Mouse (Mus musculus) heart, embryonic 12.5 days (tissue): Measurements from ENCODE around the gene Upk1a. TPM values are rescaled to one million over a fixed set of nuclear protein-coding genes. Genes with fewer than 3 reads are reported as not detected.

ENCODE experiments used
- ATAC-seq: fragments of 200-750 bp; cut with Nextera tagmentation; 2 replicates; pipeline ENCODE4 v1.8.0; 2017; ENCODE audit warnings: moderate TSS enrichment, moderate library complexity; ENCODE audit not compliant: insufficient number of reproducible peaks, low FRiP score
- H3K27ac ChIP-seq: fragments of 300-500 bp; sonication (generic); 2 replicates; pipeline ENCODE4 v1.5.1; 2016; ENCODE audit warnings: mild to moderate bottlenecking, moderate library complexity; ENCODE audit not compliant: poor library complexity, severe bottlenecking
- H3K27me3 ChIP-seq: fragments of 300-500 bp; sonication (generic); replicated peaks from 2 replicates; pipeline ENCODE4 v1.6.1; 2016; ENCODE audit warnings: mild to moderate bottlenecking, moderate library complexity
- H3K36me3 ChIP-seq: fragments of 300-500 bp; sonication (generic); 2 replicates; pipeline ENCODE4 v1.6.1; 2016; ENCODE audit warnings: mild to moderate bottlenecking, moderate library complexity
- H3K4me1 ChIP-seq: fragments of 300-500 bp; sonication (generic); replicated peaks from 2 replicates; pipeline ENCODE4 v1.6.1; 2016; ENCODE audit warnings: mild to moderate bottlenecking
- H3K4me2 ChIP-seq: fragments of 300-500 bp; sonication (generic); 2 replicates; pipeline ENCODE4 v1.6.1; 2016; ENCODE audit warnings: mild to moderate bottlenecking, moderate library complexity
- H3K4me3 ChIP-seq: fragments of 300-500 bp; sonication (generic); 2 replicates; pipeline ENCODE4 v1.5.1; 2016; ENCODE audit warnings: mild to moderate bottlenecking
- H3K9ac ChIP-seq: fragments of 300-500 bp; sonication (generic); 2 replicates; pipeline ENCODE4 v1.6.1; 2016; ENCODE audit warnings: mild to moderate bottlenecking, moderate library complexity
- H3K9me3 ChIP-seq: fragments of 300-500 bp; sonication (generic); replicated peaks from 2 replicates; pipeline ENCODE4 v1.6.1; 2016; ENCODE audit warnings: mild to moderate bottlenecking, moderate library complexity
- WGBS: fragments of 180-500 bp; shearing (Covaris S2); methylation state at CpG from one replicate; pipeline ENCODE4 v1.1.7; 2016; 5-methylcytosine and 5-hydroxymethylcytosine counted together
- polyA plus RNA-seq: library from polyadenylated mRNA; unstranded; fragments of >200 nt; fragmentation: Nextera tagmentation; extraction: Ambion mirVana; gene quantifications from 2 replicates; pipeline ENCODE4 v1.2.1, GENCODE M21; 2016

Gene Upk1a
- polyA plus RNA-seq: 0.44 and 2.5 TPM in 2 replicates

DNA sequence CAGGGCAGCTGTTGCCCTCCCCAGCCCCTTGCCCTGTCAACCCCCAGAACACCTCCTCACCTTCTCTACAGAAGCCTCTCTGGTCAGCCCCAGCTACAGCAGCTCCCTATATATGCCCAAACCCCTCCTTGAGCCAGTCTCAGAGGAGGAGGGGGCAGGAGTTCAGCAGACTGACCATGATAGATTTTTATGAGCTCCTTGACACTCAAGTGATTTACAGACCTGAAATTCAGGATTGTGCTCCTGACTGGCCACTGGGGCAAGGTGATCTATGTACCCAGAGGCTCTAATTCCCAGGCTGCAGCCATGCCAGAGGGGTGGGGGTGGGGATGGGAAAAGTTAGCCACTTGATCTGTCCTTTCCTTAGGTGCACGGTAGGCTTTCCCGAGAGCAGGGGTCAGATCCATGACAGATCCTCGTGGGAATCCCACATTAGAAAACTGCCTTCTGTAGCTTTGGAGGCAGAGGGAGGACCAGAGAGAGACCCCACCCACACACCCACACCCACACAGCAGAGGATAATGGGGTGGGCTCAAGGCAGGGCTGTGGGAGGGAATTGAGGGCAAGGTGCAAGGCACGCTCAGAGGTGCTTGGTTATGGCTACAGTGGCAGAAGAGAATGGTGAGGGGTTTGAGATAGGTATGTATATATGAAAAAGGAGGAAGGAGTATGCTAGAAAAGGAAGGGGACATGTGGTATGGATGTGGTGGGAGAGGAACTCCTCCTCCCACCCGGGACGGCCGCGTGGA, at the start of gene Upk1a:
Gene Upk1a (minus strand): TSS at position 194 of the 749 bp plus-strand sequence.
- ATAC-seq: no peak
- H3K27me3 ChIP-seq: no peaks in the 10 kb centered on the region
- WGBS: 71% methylated on average over 8 of the region's 8 CpGs
- no peak within 1 kb of the TSS for H3K4me2 ChIP-seq
- no peaks in the 10 kb centered on the region for H3K9me3 ChIP-seq
- no peak within 1 kb of the TSS for H3K27ac ChIP-seq
- H3K4me3 ChIP-seq: no peak within 1 kb of the TSS
- H3K36me3 ChIP-seq: peaks cover 21% of the 10 kb centered on the region
- H3K9ac ChIP-seq: no peak within 1 kb of the TSS
- peaks cover 9% of the 10 kb centered on the region for H3K4me1 ChIP-seq

DNA sequence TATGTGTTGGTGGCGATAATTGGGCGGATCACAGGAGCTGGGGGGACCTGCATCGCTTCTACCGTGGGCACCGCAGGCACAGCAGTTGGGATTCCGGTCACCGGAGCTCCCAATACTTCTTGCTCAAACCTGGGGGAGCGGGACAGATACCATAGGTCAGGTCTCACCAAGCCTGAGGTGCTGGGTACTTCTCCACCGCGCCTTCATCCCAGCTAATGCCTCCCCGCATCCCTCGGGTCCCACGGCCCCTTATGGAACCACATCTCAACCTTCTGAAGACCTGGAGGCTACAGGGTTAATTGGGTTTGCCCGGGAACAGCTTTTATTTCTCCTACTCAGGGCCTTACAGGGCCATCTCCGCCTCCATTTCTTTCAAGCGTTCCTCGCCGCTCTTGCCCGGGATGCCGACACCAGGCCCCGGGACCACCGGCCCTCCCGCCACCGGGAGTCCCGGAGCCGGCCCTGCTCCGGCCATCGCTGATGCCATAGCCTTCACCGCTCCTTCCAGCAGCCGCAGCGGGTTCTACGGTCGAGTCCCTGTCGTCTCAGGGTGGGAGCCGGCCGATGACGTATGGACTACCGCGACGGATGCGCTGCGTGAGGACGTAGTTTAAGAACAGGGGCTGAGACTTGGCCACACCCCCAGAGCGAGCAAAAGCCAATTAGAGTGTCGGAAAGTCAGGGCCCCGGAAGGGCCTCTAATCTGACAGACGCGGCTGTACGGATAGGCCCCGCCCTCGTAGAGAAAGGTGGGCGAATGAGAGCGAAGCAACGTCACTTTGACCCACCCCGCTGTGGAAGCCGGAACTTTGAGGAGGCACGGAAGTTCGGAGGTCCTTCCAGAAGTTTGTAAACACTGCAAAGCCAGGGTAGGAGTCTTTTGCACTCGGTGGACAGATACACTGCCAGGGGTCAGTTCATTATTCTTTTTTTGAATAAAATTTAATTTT, 37.2 kb upstream of the Upk1a start, which contains the start of gene Rbm42:
Gene Rbm42 (minus strand): TSS at position 727 of the 950 bp plus-strand sequence.
- peak; percentile 99 for ATAC-seq
- Histone ChIP-seq H3K36me3 (peaks cover 65% of the 10 kb centered on the region), H3K27me3 (no peaks in the 10 kb centered on the region), H3K4me2 (peak within 1 kb of the TSS; percentile 86), H3K27ac (peak within 1 kb of the TSS; percentile 36; the same call in 1 of the 2 replicates), H3K9ac (peak within 1 kb of the TSS; percentile 90), H3K4me1 (peaks cover 5% of the 10 kb centered on the region), H3K4me3 (peak within 1 kb of the TSS; percentile 76), H3K9me3 (no peaks in the 10 kb centered on the region)
- WGBS: 2% methylated on average over 59 of the region's 59 CpGs

DNA sequence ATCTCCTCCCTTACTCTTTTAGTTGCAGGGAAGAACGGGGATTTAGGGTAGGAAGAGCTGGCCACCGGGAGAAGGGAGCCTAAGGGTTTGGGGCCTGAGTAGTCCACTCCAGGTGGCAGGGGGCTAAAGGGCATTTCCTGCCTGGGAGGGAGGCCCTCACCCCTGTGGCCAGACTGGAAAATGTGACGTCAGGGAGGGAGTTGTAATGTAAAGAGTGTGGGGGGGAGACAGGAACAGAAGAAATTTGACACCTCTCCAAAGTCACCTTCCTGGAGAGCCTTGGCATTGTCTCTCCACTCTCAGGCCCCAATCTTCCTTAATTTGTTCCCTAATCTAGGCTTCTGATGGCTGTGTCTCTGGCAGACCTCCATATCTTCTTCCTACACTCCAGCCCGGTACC, 26.4 kb upstream of the Upk1a start:
- H3K27ac ChIP-seq: peak overlapping the region; percentile 55
- H3K4me3 ChIP-seq: no peak overlapping the region
- 0 out of 2 replicates have a peak, but pooled peaks have one; percentile 16 for ATAC-seq
- H3K4me1 ChIP-seq: peaks cover 30% of the 10 kb centered on the region
- no peak overlapping the region for H3K9ac ChIP-seq
- WGBS: 4% methylated on average over 4 of the region's 4 CpGs
- H3K4me2 ChIP-seq: no peak overlapping the region
- no peaks in the 10 kb centered on the region for H3K9me3 ChIP-seq
- H3K27me3 ChIP-seq: peaks cover 19% of the 10 kb centered on the region
- H3K36me3 ChIP-seq: peaks cover 42% of the 10 kb centered on the region

DNA sequence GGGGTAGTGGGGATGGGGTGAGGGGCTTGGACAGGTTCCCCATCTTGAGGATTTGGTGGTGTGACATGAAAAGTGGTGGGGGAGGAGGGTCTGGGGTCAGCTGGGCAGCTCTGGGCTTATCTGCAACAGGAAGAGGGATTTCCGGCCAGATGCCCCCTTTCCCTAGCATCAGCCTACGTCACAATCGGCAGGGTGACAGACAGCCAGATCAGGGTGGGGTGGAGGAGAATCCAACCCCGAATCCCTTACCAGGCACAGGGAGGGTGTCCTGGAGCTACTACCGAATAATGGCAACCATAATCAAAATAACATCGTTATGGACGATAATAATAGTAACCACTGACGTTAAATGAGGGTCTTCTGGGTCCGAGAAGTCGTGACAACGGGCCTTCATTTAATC, 23.7 kb upstream of the Upk1a start:
- Histone ChIP-seq H3K4me2 (peak overlapping the region; percentile 41), H3K9me3 (no peaks in the 10 kb centered on the region), H3K4me3 (no peak overlapping the region), H3K4me1 (peaks cover 35% of the 10 kb centered on the region), H3K27ac (no peak overlapping the region), H3K36me3 (peaks cover 15% of the 10 kb centered on the region), H3K27me3 (peaks cover 46% of the 10 kb centered on the region), H3K9ac (no peak overlapping the region)
- 15% methylated on average over 11 of the region's 11 CpGs for WGBS
- ATAC-seq: no peak

DNA sequence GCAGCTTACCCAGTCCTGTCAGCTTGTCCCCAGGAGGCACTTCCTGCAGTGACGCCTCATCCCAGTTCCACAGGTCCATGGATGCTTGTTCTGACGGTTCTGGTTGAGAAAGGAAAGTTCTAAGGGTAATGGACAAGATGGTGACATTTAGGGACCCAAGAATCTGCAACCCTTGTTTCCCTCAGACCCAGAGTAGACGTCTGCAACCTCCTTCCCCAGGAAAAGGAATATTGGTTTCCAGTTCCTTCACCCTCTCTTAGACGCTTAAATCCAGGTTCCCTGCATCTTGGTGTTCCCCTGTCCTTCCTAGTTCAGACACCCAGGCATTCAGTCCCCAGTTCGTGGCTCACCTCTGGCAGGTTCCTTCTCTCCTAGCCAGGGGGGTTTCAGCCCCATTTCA, 23.1 kb upstream of the Upk1a start, which contains the start of gene Etv2:
Gene Etv2 (minus strand): TSS at position 101 of the 400 bp plus-strand sequence.
- H3K36me3 ChIP-seq: peaks cover 9% of the 10 kb centered on the region
- peaks cover 48% of the 10 kb centered on the region for H3K27me3 ChIP-seq
- peaks cover 35% of the 10 kb centered on the region for H3K4me1 ChIP-seq
- H3K4me3 ChIP-seq: peak within 1 kb of the TSS; percentile 19
- H3K27ac ChIP-seq: no peak within 1 kb of the TSS
- H3K9me3 ChIP-seq: no peaks in the 10 kb centered on the region
- 5% methylated on average over 5 of the region's 5 CpGs for WGBS
- peak within 1 kb of the TSS; percentile 1; the same call in 1 of the 2 replicates for H3K9ac ChIP-seq
- no peak for ATAC-seq
- peak within 1 kb of the TSS; percentile 54 for H3K4me2 ChIP-seq

DNA sequence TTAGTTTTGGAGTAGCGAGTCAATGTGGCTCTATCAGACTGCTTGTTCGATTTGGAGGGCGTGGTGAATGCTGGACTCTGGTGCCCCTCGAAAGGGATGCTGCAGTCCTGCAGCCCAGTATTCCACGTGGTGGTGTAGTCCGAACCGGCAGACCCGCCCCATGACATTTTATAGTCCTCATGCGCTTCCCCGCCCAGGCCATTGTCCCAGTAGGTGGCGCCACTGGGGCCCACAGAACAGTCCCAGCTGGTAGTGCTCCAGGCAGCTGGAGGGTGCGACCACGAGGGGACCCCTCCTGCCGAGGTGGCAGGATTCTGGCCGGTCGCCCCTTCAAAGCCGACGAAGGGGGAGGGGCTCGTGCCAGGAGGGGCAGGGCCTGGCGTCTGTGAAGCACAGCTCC, 22.0 kb upstream of the Upk1a start:
- ATAC-seq: peak; percentile 58; the same call in 1 of the 2 replicates
- H3K4me1 ChIP-seq: peaks cover 31% of the 10 kb centered on the region
- no peaks in the 10 kb centered on the region for H3K36me3 ChIP-seq
- peak overlapping the region; percentile 1; the same call in 1 of the 2 replicates for H3K9ac ChIP-seq
- no peaks in the 10 kb centered on the region for H3K9me3 ChIP-seq
- under 1% methylated on average over 20 of the region's 20 CpGs for WGBS
- peak overlapping the region; percentile 19 for H3K4me3 ChIP-seq
- H3K27me3 ChIP-seq: peaks cover 52% of the 10 kb centered on the region
- H3K27ac ChIP-seq: no peak overlapping the region
- H3K4me2 ChIP-seq: peak overlapping the region; percentile 54

DNA sequence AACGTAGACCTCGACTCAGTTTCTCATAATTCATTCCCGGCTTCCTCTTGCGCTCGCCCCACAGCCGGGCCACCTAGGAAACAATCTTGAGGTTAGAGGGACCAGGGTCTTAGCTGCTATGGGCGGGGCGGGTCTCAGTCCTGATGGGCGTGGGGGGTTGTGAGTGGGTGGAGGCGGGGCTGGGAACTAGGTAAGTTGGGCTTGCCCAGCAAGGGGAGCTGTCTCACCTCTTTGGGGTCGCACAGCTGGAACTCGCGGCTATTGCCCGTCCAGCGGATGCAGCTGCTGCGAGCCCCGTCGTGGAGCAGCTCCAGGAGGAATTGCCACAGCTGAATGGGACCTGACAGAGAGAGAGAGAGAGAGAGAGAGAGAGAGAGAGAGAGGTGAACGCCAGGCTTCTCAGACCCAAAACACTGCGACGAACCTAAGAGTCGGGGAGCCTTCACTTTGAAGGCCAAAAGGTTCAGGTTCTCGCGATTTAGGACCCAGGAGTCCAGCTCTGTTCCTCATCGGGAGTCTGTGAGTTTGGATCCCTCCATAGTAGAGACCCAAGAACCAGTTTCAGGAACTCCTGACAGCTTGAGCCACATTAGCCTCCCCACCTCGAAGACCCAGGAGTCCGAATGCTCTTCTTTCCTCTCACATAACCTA, 21.2 kb upstream of the Upk1a start:
- Histone ChIP-seq H3K9me3 (no peaks in the 10 kb centered on the region), H3K4me3 (peak overlapping the region; percentile 19), H3K4me1 (peaks cover 24% of the 10 kb centered on the region), H3K9ac (peak overlapping the region; percentile 1; the same call in 1 of the 2 replicates), H3K27me3 (peaks cover 57% of the 10 kb centered on the region), H3K4me2 (peak overlapping the region; percentile 54), H3K27ac (no peak overlapping the region), H3K36me3 (no peaks in the 10 kb centered on the region)
- ATAC-seq: no peak
- 14% methylated on average over 27 of the region's 27 CpGs for WGBS

DNA sequence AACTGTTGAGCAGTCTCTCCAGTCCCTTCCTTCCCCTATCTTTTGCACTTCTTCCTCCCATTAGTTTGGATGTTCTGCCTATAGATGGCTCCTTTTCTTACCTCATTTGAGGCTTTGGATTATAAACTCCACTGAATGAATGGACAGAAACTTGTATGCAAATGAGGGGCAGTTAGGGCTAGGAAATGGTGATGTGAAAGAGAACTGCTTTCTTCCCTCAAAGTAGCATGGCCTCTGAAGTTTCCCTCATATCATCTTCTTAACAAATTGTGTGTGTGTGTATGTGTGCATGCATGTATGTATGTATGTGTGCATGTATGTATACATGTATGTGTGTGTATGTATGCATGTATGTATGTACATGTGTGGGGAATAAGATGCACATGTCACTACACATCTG, 16.4 kb upstream of the Upk1a start:
- H3K9me3 ChIP-seq: no peaks in the 10 kb centered on the region
- no peak overlapping the region for H3K4me3 ChIP-seq
- peaks cover 16% of the 10 kb centered on the region for H3K4me1 ChIP-seq
- peaks cover 37% of the 10 kb centered on the region for H3K27me3 ChIP-seq
- no peak overlapping the region for H3K9ac ChIP-seq
- H3K4me2 ChIP-seq: no peak overlapping the region
- ATAC-seq: no peak
- H3K36me3 ChIP-seq: peaks cover 7% of the 10 kb centered on the region
- H3K27ac ChIP-seq: no peak overlapping the region

DNA sequence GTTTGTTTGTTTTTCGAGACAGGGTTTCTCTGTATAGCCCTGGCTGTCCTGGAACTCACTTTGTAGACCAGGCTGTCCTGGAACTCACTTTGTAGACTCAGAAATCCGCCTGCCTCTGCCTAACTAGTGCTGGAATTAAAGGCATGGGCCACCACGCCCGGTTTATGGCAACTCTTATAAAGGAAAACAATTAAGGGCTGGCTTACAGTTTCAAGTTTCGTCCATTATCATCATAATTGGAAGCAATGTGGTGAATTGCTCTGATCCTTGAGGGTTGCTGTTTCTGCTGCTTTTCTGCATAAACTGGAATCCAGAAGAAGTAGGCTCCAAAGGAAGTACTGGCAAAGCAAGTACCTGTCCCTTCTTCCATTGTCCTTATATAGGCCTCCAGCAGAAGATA, 14.0 kb upstream of the Upk1a start:
- H3K9ac ChIP-seq: no peak overlapping the region
- 77% methylated on average over 5 of the region's 5 CpGs for WGBS
- no peak for ATAC-seq
- H3K27ac ChIP-seq: no peak overlapping the region
- H3K27me3 ChIP-seq: peaks cover 14% of the 10 kb centered on the region
- peak overlapping the region; percentile 57; the same call in 1 of the 2 replicates for H3K4me2 ChIP-seq
- peaks cover 22% of the 10 kb centered on the region for H3K4me1 ChIP-seq
- H3K9me3 ChIP-seq: no peaks in the 10 kb centered on the region
- H3K36me3 ChIP-seq: peaks cover 30% of the 10 kb centered on the region
- no peak overlapping the region; the same call in 1 of the 2 replicates for H3K4me3 ChIP-seq

DNA sequence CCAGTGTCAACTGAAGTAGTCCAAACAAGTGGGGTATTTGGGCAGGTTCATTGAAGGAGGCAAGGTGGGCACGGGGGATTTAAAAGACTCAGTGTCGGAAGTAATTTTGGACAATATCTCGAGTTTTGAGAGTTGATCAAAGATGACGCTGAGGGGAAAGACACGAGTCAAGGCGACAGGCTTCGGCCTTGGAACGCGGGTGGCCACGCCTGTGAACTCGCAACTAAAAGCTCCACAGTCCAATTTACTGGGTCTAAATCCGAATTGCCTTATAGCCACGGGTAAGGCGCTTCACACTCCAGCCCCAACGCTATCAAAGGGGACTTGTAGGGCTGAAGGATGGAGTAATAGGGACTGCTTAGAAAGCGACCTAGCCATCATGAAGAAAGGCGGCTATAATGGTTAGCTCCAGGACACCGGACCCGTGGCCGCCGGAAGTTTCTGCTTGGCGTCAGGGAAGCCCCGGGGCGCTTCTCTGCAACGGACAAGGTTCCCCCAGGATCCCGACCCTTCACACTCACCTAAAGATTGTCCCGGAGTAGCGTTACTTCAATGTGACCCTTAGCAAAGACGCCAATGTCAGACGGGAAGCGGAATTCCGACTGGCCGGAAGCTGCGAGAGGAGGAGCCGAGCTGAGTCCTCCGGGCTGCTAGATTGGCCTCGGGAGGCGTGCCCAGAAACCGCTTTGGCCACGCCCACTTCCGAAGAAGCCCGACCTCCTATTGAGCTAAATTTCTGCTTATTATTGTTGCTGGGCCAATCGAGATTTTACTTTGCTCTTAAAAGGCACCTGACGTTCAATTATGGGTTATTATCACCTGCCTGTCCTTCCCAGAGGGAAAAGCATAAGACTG, 13.1 kb upstream of the Upk1a start, which contains the start of gene Cox6b1:
Gene Cox6b1 (minus strand): TSS at position 622 of the 855 bp plus-strand sequence.
- Histone ChIP-seq H3K36me3 (peaks cover 37% of the 10 kb centered on the region), H3K27ac (peak within 1 kb of the TSS; percentile 85), H3K27me3 (0 out of 2 replicates have a peak, but pooled peaks cover 9% of the 10 kb centered on the region), H3K4me3 (peak within 1 kb of the TSS; percentile 93), H3K9ac (peak within 1 kb of the TSS; percentile 94), H3K9me3 (no peaks in the 10 kb centered on the region), H3K4me1 (peaks cover 26% of the 10 kb centered on the region), H3K4me2 (peak within 1 kb of the TSS; percentile 90)
- peak; percentile 91 for ATAC-seq
- WGBS: 1% methylated on average over 44 of the region's 44 CpGs
